Mouse (Mus musculus) thymus, adult 2 months (tissue): Measurements from ENCODE around the gene Gm10300. TPM values are rescaled to one million over a fixed set of nuclear protein-coding genes. Genes with fewer than 3 reads are reported as not detected.

Experiments used
- DNase-seq: peaks from one replicate; pipeline ENCODE4 v3.0.0; 2021
- H3K27ac ChIP-seq: fragments of 200-500 bp; 2 replicates; pipeline ENCODE4 v1.5.1; 2012; ENCODE audit warnings: low read length, control low read depth; ENCODE audit not compliant: control insufficient read depth, insufficient read depth
- H3K27me3 ChIP-seq: fragments of 200-500 bp; 2 replicates; pipeline ENCODE4 v1.6.1; 2012; ENCODE audit warnings: mild to moderate bottlenecking, low read length, moderate library complexity, mixed read lengths; ENCODE audit not compliant: control insufficient read depth, insufficient read depth
- H3K36me3 ChIP-seq: fragments of 200-500 bp; 2 replicates; pipeline ENCODE4 v1.6.1; 2012; ENCODE audit warnings: mild to moderate bottlenecking, low read length, moderate library complexity; ENCODE audit not compliant: control insufficient read depth, insufficient read depth
- H3K4me1 ChIP-seq: fragments of 200-500 bp; replicated peaks from 2 replicates; pipeline ENCODE4 v1.6.1; 2012; ENCODE audit warnings: low read length; ENCODE audit not compliant: control insufficient read depth, insufficient read depth
- H3K4me3 ChIP-seq: fragments of 200-500 bp; 2 replicates; pipeline ENCODE4 v1.5.1; 2012; ENCODE audit warnings: mild to moderate bottlenecking, low read length, control low read depth, moderate library complexity; ENCODE audit not compliant: control insufficient read depth, insufficient read depth
- CTCF ChIP-seq: fragments of 200-500 bp; IDR thresholded peaks from 2 replicates; pipeline ENCODE4 v1.5.1; 2012; ENCODE audit warnings: mild to moderate bottlenecking, control low read depth, low read length, moderate library complexity, borderline replicate concordance; ENCODE audit not compliant: control insufficient read depth, poor library complexity, insufficient read depth; ENCODE audit errors: extremely low read depth
- POLR2A ChIP-seq: fragments of 200-500 bp; IDR thresholded peaks from 2 replicates; pipeline ENCODE4 v1.6.1; 2012; ENCODE audit warnings: mild to moderate bottlenecking, low read length, control low read depth, moderate library complexity; ENCODE audit not compliant: control insufficient read depth, poor library complexity, insufficient read depth; ENCODE audit errors: extremely low read depth
- WGBS: fragments of 180-500 bp; shearing (Covaris S2); methylation state at CpG from one replicate; pipeline ENCODE4 v1.1.7; 2018; 5-methylcytosine and 5-hydroxymethylcytosine counted together
- polyA plus RNA-seq: library from polyadenylated mRNA; depleted of rRNA; stranded (reverse); fragments of >200 nt; gene quantifications from 2 replicates; pipeline ENCODE4 v1.2.3, GENCODE M21; 2012; rRNA removed

The Gm10300 gene
- polyA plus RNA-seq, 1 experiment = 0.07 TPM

- no peak overlapping the region for H3K4me3 ChIP-seq
- H3K36me3 ChIP-seq = no peaks in the 10 kb centered on the region
- no peaks in the 10 kb centered on the region; the same call in 1 of the 2 replicates for H3K4me1 ChIP-seq
- TF ChIP-seq POLR2A = no peak
- TF ChIP-seq CTCF = no peak; the same call in 1 of the 2 replicates
- no peaks in the 10 kb centered on the region for H3K27me3 ChIP-seq
- no peak for DNase-seq
- H3K27ac ChIP-seq = no peak overlapping the region
- 32% methylated on average over 53 of the region's 53 CpGs for WGBS
Observed at GRCm38 (mm10) chr4:132113411-132114095, 39.1 kb downstream of the Gm10300 start.

- Histone ChIP-seq H3K4me1 (no peaks in the 10 kb centered on the region; the same call in 1 of the 2 replicates), H3K27me3 (no peaks in the 10 kb centered on the region), H3K36me3 (no peaks in the 10 kb centered on the region), H3K4me3 (no peak overlapping the region), H3K27ac (no peak overlapping the region)
- TF ChIP-seq CTCF (no peak), POLR2A (no peak)
- 84% methylated on average over 4 of the region's 4 CpGs for WGBS
- DNase-seq = no peak
Observed at GRCm38 (mm10) chr4:132116315-132116714, 41.8 kb downstream of the Gm10300 start.

- Histone ChIP-seq H3K27ac (no peak overlapping the region), H3K4me3 (no peak overlapping the region), H3K4me1 (no peaks in the 10 kb centered on the region), H3K36me3 (no peaks in the 10 kb centered on the region), H3K27me3 (no peaks in the 10 kb centered on the region)
- WGBS = 71% methylated on average over 9 of the region's 9 CpGs
- TF ChIP-seq CTCF (no peak), POLR2A (no peak)
- DNase-seq = no peak
Observed at GRCm38 (mm10) chr4:132119566-132119965, 45.1 kb downstream of the Gm10300 start.

GRCm38 (mm10) chr4:132121674-132122073 lies 47.2 kb downstream of the Gm10300 start:
- peak; percentile 11 for DNase-seq
- no peak for TF ChIP-seq POLR2A
- TF ChIP-seq CTCF = peak; percentile 14; the same call in 1 of the 2 replicates
- Histone ChIP-seq H3K27ac (no peak overlapping the region), H3K4me1 (no peaks in the 10 kb centered on the region), H3K27me3 (no peaks in the 10 kb centered on the region), H3K4me3 (no peak overlapping the region), H3K36me3 (no peaks in the 10 kb centered on the region)
- 84% methylated on average over 5 of the region's 5 CpGs for WGBS

- H3K27ac ChIP-seq = no peak overlapping the region
- WGBS = 84% methylated on average over 1 of the region's 1 CpGs
- DNase-seq = no peak
- no peaks in the 10 kb centered on the region for H3K36me3 ChIP-seq
- H3K4me3 ChIP-seq = no peak overlapping the region
- TF ChIP-seq POLR2A (no peak), CTCF (no peak)
- no peaks in the 10 kb centered on the region for H3K4me1 ChIP-seq
- H3K27me3 ChIP-seq = no peaks in the 10 kb centered on the region
Observed at GRCm38 (mm10) chr4:132123166-132123565, 48.7 kb downstream of the Gm10300 start.

Other genes starting within 250 kb of the Gm10300 start
- gene Ptpru, start 236.4 kb upstream of the Gm10300 start, polyA plus RNA-seq = 1.4 and 1.6 TPM in 2 replicates
- gene Mecr, start 231.2 kb upstream of the Gm10300 start, polyA plus RNA-seq = 26.4 and 29.9 TPM in 2 replicates
- 76.8 and 90.4 TPM in 2 replicates for gene Srsf4, start 201.1 kb upstream of the Gm10300 start, polyA plus RNA-seq
- gene Tmem200b, start 152.9 kb upstream of the Gm10300 start, polyA plus RNA-seq = 4.9 and 6.0 TPM in 2 replicates
- gene Epb41, start 624 bp downstream of the Gm10300 start, polyA plus RNA-seq = 103 and 119 TPM in 2 replicates
- gene Oprd1, start 69.8 kb downstream of the Gm10300 start, polyA plus RNA-seq = 3.9 and 4.3 TPM in 2 replicates
- 36.0 and 36.3 TPM in 2 replicates for gene Ythdf2, start 137.6 kb downstream of the Gm10300 start, polyA plus RNA-seq
- 47.5 and 49.6 TPM in 2 replicates for gene Gmeb1, start 186.9 kb downstream of the Gm10300 start, polyA plus RNA-seq
- gene Taf12, start 199.7 kb downstream of the Gm10300 start, polyA plus RNA-seq = 13.7 and 17.2 TPM in 2 replicates
- 6.2 and 6.8 TPM in 2 replicates for gene Rab42, start 228.7 kb downstream of the Gm10300 start, polyA plus RNA-seq